Comparison of ENCODE assay signal across 9 mouse cellular contexts in the genomic region with DNA sequence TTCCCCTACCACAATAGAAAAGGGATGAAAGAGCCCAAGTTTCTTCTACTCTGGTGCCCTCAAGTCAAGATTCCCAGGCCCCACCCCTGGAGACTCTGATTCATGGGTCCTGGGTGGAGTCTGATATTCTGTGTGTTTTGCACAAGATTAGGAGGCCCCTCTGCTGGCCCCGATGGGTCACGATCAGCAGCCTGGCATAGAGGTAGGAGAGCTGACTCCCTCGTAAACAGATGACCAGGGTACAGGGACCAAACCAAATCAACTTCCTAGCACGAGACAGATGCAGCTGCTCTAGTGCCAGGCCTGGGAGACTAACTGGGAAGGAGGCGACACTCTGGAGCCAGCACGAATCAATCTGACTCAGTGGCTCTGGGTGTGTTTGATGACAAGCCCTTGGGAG. TPM values are rescaled to one million over a fixed set of nuclear protein-coding genes. Genes with fewer than 3 reads are reported as not detected.
A peak's percentile ranks its signal among the peaks of the same experiment; 100 is the strongest.
DNase-seq lines count a peak whose midpoint lies in the region; ATAC-seq and TF ChIP-seq lines count a peak whose summit lies in the region.
"Had no signal": no experiment of that assay in that cellular context is flagged by ENCODE, and none has a peak within 500 bp of the region (broad histone marks: within the 10 kb centered on the region; RNA-seq: fewer than 3 reads in every experiment).

No protein-coding gene starts in this region.

- peak overlapping the region; percentile 85 for H3K27ac ChIP-seq in heart, postnatal 0 days (ENCODE audit: low read depth)
- peak overlapping the region; percentile 29; the same call in 1 of the 2 replicates for H3K27ac ChIP-seq in spleen, adult 2 months (ENCODE audit: insufficient read depth, low read length)
- H3K27ac ChIP-seq in intestine, postnatal 0 days (ENCODE audit: low read depth, low read length): peak overlapping the region; percentile 46; the same call in 1 of the 2 replicates
- H3K27ac ChIP-seq: midbrain, embryonic 13.5 days had no signal

- no peak for DNase-seq in heart, postnatal 0 days (ENCODE audit: low spot score)
- no peak for DNase-seq in heart, adult 11 months
- DNase-seq in spleen, adult 2 months (ENCODE audit: low read depth in 1 of 2, low spot score in 2 of 2): no peak
- DNase-seq in spleen, postnatal 10 days (ENCODE audit: low spot score in 2 of 2): no peak
- DNase-seq in adrenal gland, postnatal 36 days: no peak
- DNase-seq in spleen, postnatal 36 days (ENCODE audit: low spot score in 2 of 2): no peak
- DNase-seq in left cerebral cortex, postnatal 25 days (ENCODE audit: low spot score in 2 of 2): no peak

- no peak for TF ChIP-seq EP300 in heart, postnatal 0 days (IDR thresholded peaks at IDR 0.05; ENCODE audit: low read depth)

- H3K27me3 ChIP-seq in heart, postnatal 0 days (ENCODE audit: control insufficient read depth, insufficient read depth, low read length): no peaks in the 10 kb centered on the region
- H3K27me3 ChIP-seq in spleen, adult 2 months (ENCODE audit: control insufficient read depth, insufficient read depth, low read length): no peaks in the 10 kb centered on the region
- no peaks in the 10 kb centered on the region for H3K27me3 ChIP-seq in intestine, postnatal 0 days (replicated peaks; ENCODE audit: control insufficient read depth, insufficient read depth, low read length)
- H3K27me3 ChIP-seq: midbrain, embryonic 13.5 days had no signal

- TF ChIP-seq CTCF in heart, postnatal 0 days (IDR thresholded peaks at IDR 0.05; ENCODE audit: low read depth): no peak
- TF ChIP-seq CTCF in spleen, adult 2 months (IDR thresholded peaks at IDR 0.05; ENCODE audit: extremely low read depth, insufficient read depth, insufficient read length, insufficient replicate concordance): no peak
- no peak for TF ChIP-seq CTCF in intestine, postnatal 0 days (IDR thresholded peaks at IDR 0.05; ENCODE audit: low read depth)

- 55% methylated on average over 6 of the region's 6 CpGs for WGBS in heart, postnatal 0 days
- 85% methylated on average over 6 of the region's 6 CpGs for WGBS in spleen, adult 2 months
- 36% methylated on average over 6 of the region's 6 CpGs for WGBS in intestine, postnatal 0 days

- H3K9me3 ChIP-seq in heart, postnatal 0 days (replicated peaks; ENCODE audit: control insufficient read depth, low read length): no peaks in the 10 kb centered on the region
- H3K9me3 ChIP-seq in intestine, postnatal 0 days (ENCODE audit: control insufficient read depth): no peaks in the 10 kb centered on the region
- H3K9me3 ChIP-seq: midbrain, embryonic 13.5 days had no signal

- no peak for TF ChIP-seq POLR2A in spleen, adult 2 months (IDR thresholded peaks at IDR 0.05; ENCODE audit: low read depth, low read length)

- no peak overlapping the region for H3K4me2 ChIP-seq in heart, postnatal 0 days (ENCODE audit: low read depth, low read length)
- H3K4me2 ChIP-seq in intestine, postnatal 0 days (replicated peaks; ENCODE audit: low read depth): no peak overlapping the region
- H3K4me2 ChIP-seq: midbrain, embryonic 13.5 days had no signal

- ATAC-seq in heart, postnatal 0 days (ENCODE audit: insufficient read depth, low read depth): no peak
- peak; percentile 34; the same call in 1 of the 2 replicates for ATAC-seq in intestine, postnatal 0 days
- ATAC-seq: midbrain, embryonic 13.5 days had no signal

- peak overlapping the region; percentile 17; the same call in 1 of the 2 replicates for H3K9ac ChIP-seq in heart, postnatal 0 days (replicated peaks; ENCODE audit: low read depth, low read length)
- no peak overlapping the region for H3K9ac ChIP-seq in intestine, postnatal 0 days (ENCODE audit: low read depth, low read length)
- H3K9ac ChIP-seq: midbrain, embryonic 13.5 days had no signal

- peaks cover 69% of the 10 kb centered on the region for H3K4me1 ChIP-seq in heart, postnatal 0 days (ENCODE audit: control insufficient read depth, insufficient read depth)
- no peaks in the 10 kb centered on the region for H3K4me1 ChIP-seq in spleen, adult 2 months (ENCODE audit: control insufficient read depth, insufficient read depth, insufficient read length)
- 0 out of 2 replicates have a peak, but pooled peaks cover 11% of the 10 kb centered on the region for H3K4me1 ChIP-seq in intestine, postnatal 0 days (replicated peaks; ENCODE audit: control insufficient read depth, insufficient read depth, low read length)

- no peaks in the 10 kb centered on the region for H3K36me3 ChIP-seq in heart, postnatal 0 days (replicated peaks; ENCODE audit: control insufficient read depth, insufficient read depth, low read length)
- no peaks in the 10 kb centered on the region for H3K36me3 ChIP-seq in spleen, adult 2 months (ENCODE audit: control insufficient read depth, insufficient read depth, low read length)
- no peaks in the 10 kb centered on the region for H3K36me3 ChIP-seq in intestine, postnatal 0 days (ENCODE audit: control insufficient read depth, insufficient read depth)
- H3K36me3 ChIP-seq: midbrain, embryonic 13.5 days had no signal

- intact Hi-C loops in left cerebral cortex, postnatal 25 days (cut with DNase I): no loop called here

- no peak overlapping the region for H3K4me3 ChIP-seq in heart, postnatal 0 days (ENCODE audit: low read depth, low read length)
- H3K4me3 ChIP-seq in spleen, adult 2 months (ENCODE audit: extremely low read depth, insufficient read depth, insufficient read length): no peak overlapping the region
- no peak overlapping the region for H3K4me3 ChIP-seq in intestine, postnatal 0 days (ENCODE audit: low read depth, low read length)
- H3K4me3 ChIP-seq: midbrain, embryonic 13.5 days had no signal

RNA-seq across cellular contexts. Expression of a gene that starts 51.0 kb away (rescaled TPM):
- total RNA-seq in heart, postnatal 0 days (2014; rRNA removed; ENCODE audit: low replicate concordance): 68.4 and 93.1 TPM in 2 replicates
- polyA plus RNA-seq in heart, postnatal 0 days (2015; fragmentation: Nextera tagmentation; extraction: Ambion mirVana): 5.6 and 6.7 TPM in 2 replicates
- 6.2 and 9.7 TPM in 2 replicates for polyA plus RNA-seq in spleen, adult 2 months (2012; rRNA removed)
- 5.4 and 6.1 TPM in 2 replicates for polyA plus RNA-seq in intestine, postnatal 0 days (2015; fragmentation: Nextera tagmentation; extraction: Ambion mirVana)
- total RNA-seq in adrenal gland, postnatal 36 days (2021): 10 to 100 TPM in 1 of 2 experiments, 1 to 10 TPM in 1; 6.3 to 12.7 TPM
- 1 to 10 TPM; 1.4 to 2.2 TPM for total RNA-seq in left cerebral cortex, postnatal 25 days (2021)

Comparison
In these comparisons a context has a peak if more than half of its experiments do, and no peak if none do; other contexts are left out.
1. H3K27ac ChIP-seq: peak in every context shown above with its lines; median percentile 85 in heart, postnatal 0 days; 46 in intestine, postnatal 0 days; 29 in spleen, adult 2 months.